Mouse (Mus musculus) embryonic facial prominence, embryonic 13.5 days (tissue): ENCODE data around the gene Trpm8. TPM values are rescaled to one million over a fixed set of nuclear protein-coding genes. Genes with fewer than 3 reads are reported as not detected.
A peak's percentile ranks its signal among the peaks of the same experiment; 100 is the strongest.

Experiments used
- ATAC-seq: fragments of 200-750 bp; cut with Nextera tagmentation; 2 replicates; pipeline ENCODE4 v1.8.0; 2017; ENCODE audit warnings: low read depth; ENCODE audit not compliant: insufficient number of reproducible peaks, insufficient read depth, low FRiP score, low TSS enrichment
- H3K27ac ChIP-seq: fragments of 300-500 bp; sonication (generic); 2 replicates; pipeline ENCODE4 v1.5.1; 2015; ENCODE audit warnings: moderate library complexity, mild to moderate bottlenecking, inconsistent platforms
- H3K27me3 ChIP-seq: fragments of 300-500 bp; sonication (generic); 2 replicates; pipeline ENCODE4 v1.6.1; 2015; ENCODE audit warnings: mild to moderate bottlenecking, inconsistent platforms
- H3K36me3 ChIP-seq: fragments of 300-500 bp; sonication (generic); 2 replicates; pipeline ENCODE4 v1.6.1; 2015; ENCODE audit warnings: mild to moderate bottlenecking, inconsistent platforms
- H3K4me1 ChIP-seq: fragments of 300-500 bp; sonication (generic); 2 replicates; pipeline ENCODE4 v1.6.1; 2015; ENCODE audit warnings: inconsistent platforms
- H3K4me2 ChIP-seq: fragments of 300-500 bp; sonication (generic); 2 replicates; pipeline ENCODE4 v1.6.1; 2015; ENCODE audit warnings: moderate library complexity, mild to moderate bottlenecking, inconsistent platforms
- H3K4me3 ChIP-seq: fragments of 300-500 bp; sonication (generic); 2 replicates; pipeline ENCODE4 v1.5.1; 2015; ENCODE audit warnings: mild to moderate bottlenecking, inconsistent platforms
- H3K9ac ChIP-seq: fragments of 300-500 bp; sonication (generic); 2 replicates; pipeline ENCODE4 v1.6.1; 2015; ENCODE audit warnings: mild to moderate bottlenecking, inconsistent platforms
- H3K9me3 ChIP-seq: fragments of 300-500 bp; sonication (generic); 2 replicates; pipeline ENCODE4 v1.6.1; 2016; ENCODE audit warnings: inconsistent platforms
- WGBS: fragments of 180-500 bp; shearing (Covaris S2); methylation state at CpG from one replicate; pipeline ENCODE4 v1.1.7; 2015; ENCODE audit warnings: mixed read lengths; 5-methylcytosine and 5-hydroxymethylcytosine counted together
- polyA plus RNA-seq: library from polyadenylated mRNA; unstranded; fragments of >200 nt; fragmentation: Nextera tagmentation; extraction: Ambion mirVana; gene quantifications from 2 replicates; pipeline ENCODE4 v1.2.1, GENCODE M21; 2015

Trpm8 gene
- polyA plus RNA-seq: not detected in 2 replicates

GRCm38 (mm10) chr1:88277098-88277817 lies at the start of gene Trpm8, which contains the start of gene Hjurp:
TSS of gene Trpm8 (plus strand) at chr1:88277661.
TSS of gene Hjurp (minus strand) at chr1:88277633.
- H3K27ac ChIP-seq: peak within 1 kb of the TSS; percentile 84
- peaks cover 23% of the 10 kb centered on the region for H3K4me1 ChIP-seq
- no peaks in the 10 kb centered on the region for H3K27me3 ChIP-seq
- peaks cover 36% of the 10 kb centered on the region for H3K36me3 ChIP-seq
- peak within 1 kb of the TSS; percentile 58 for H3K4me2 ChIP-seq
- WGBS: under 1% methylated on average over 50 of the region's 50 CpGs
- H3K9me3 ChIP-seq: peaks cover 4% of the 10 kb centered on the region; the same call in 1 of the 2 replicates
- peak within 1 kb of the TSS; percentile 50 for H3K4me3 ChIP-seq
- peak within 1 kb of the TSS; percentile 79 for H3K9ac ChIP-seq
- ATAC-seq: peak; percentile 91

- 67% methylated on average over 7 of the region's 7 CpGs for WGBS
- Histone ChIP-seq H3K4me1 (no peaks in the 10 kb centered on the region), H3K27ac (no peak overlapping the region), H3K36me3 (no peaks in the 10 kb centered on the region), H3K9ac (no peak overlapping the region), H3K4me2 (no peak overlapping the region), H3K27me3 (no peaks in the 10 kb centered on the region), H3K9me3 (peaks cover 77% of the 10 kb centered on the region), H3K4me3 (no peak overlapping the region)
- ATAC-seq: peak; percentile 1; the same call in 1 of the 2 replicates
Observed at GRCm38 (mm10) chr1:88228121-88228520, 49.3 kb upstream of the Trpm8 start.

GRCm38 (mm10) chr1:88229566-88229965 lies 47.9 kb upstream of the Trpm8 start:
- WGBS: 73% methylated on average over 3 of the region's 3 CpGs
- H3K4me3 ChIP-seq: no peak overlapping the region
- no peaks in the 10 kb centered on the region for H3K27me3 ChIP-seq
- peaks cover 91% of the 10 kb centered on the region for H3K9me3 ChIP-seq
- no peak overlapping the region for H3K9ac ChIP-seq
- no peak for ATAC-seq
- no peak overlapping the region for H3K27ac ChIP-seq
- no peaks in the 10 kb centered on the region for H3K4me1 ChIP-seq
- no peak overlapping the region for H3K4me2 ChIP-seq
- no peaks in the 10 kb centered on the region for H3K36me3 ChIP-seq

- peaks cover 96% of the 10 kb centered on the region for H3K9me3 ChIP-seq
- no peak for ATAC-seq
- no peak overlapping the region for H3K27ac ChIP-seq
- no peak overlapping the region for H3K4me2 ChIP-seq
- no peaks in the 10 kb centered on the region for H3K4me1 ChIP-seq
- H3K27me3 ChIP-seq: no peaks in the 10 kb centered on the region
- H3K36me3 ChIP-seq: no peaks in the 10 kb centered on the region
- H3K9ac ChIP-seq: no peak overlapping the region
- H3K4me3 ChIP-seq: no peak overlapping the region
- WGBS: 83% methylated on average over 5 of the region's 5 CpGs
Observed at GRCm38 (mm10) chr1:88229986-88230385, 47.5 kb upstream of the Trpm8 start.

- 71% methylated on average over 7 of the region's 7 CpGs for WGBS
Observed at GRCm38 (mm10) chr1:88230421-88230820, 47.0 kb upstream of the Trpm8 start.

GRCm38 (mm10) chr1:88230981-88231802 lies 46.3 kb upstream of the Trpm8 start:
- no peak overlapping the region for H3K27ac ChIP-seq
- H3K4me1 ChIP-seq: no peaks in the 10 kb centered on the region
- H3K4me2 ChIP-seq: no peak overlapping the region
- no peak overlapping the region for H3K9ac ChIP-seq
- 72% methylated on average over 6 of the region's 6 CpGs for WGBS
- ATAC-seq: no peak
- no peaks in the 10 kb centered on the region for H3K27me3 ChIP-seq
- H3K36me3 ChIP-seq: no peaks in the 10 kb centered on the region
- no peak overlapping the region for H3K4me3 ChIP-seq
- H3K9me3 ChIP-seq: peaks cover 98% of the 10 kb centered on the region

More at GRCm38 (mm10) chr1:88230421-88230820, 47.0 kb upstream of the Trpm8 start:
- Histone ChIP-seq H3K9ac (no peak overlapping the region), H3K9me3 (peaks cover 98% of the 10 kb centered on the region), H3K4me3 (no peak overlapping the region), H3K4me2 (no peak overlapping the region), H3K27me3 (no peaks in the 10 kb centered on the region), H3K36me3 (no peaks in the 10 kb centered on the region), H3K4me1 (no peaks in the 10 kb centered on the region), H3K27ac (no peak overlapping the region)
- ATAC-seq: no peak

GRCm38 (mm10) chr1:88231803-88232499 lies 45.5 kb upstream of the Trpm8 start:
- no peaks in the 10 kb centered on the region for H3K4me1 ChIP-seq
- H3K4me2 ChIP-seq: no peak overlapping the region
- H3K4me3 ChIP-seq: no peak overlapping the region
- peaks cover 95% of the 10 kb centered on the region for H3K9me3 ChIP-seq
- no peak overlapping the region for H3K27ac ChIP-seq
- no peak overlapping the region for H3K9ac ChIP-seq
- H3K27me3 ChIP-seq: no peaks in the 10 kb centered on the region
- H3K36me3 ChIP-seq: no peaks in the 10 kb centered on the region
- no peak for ATAC-seq
- 68% methylated on average over 7 of the region's 7 CpGs for WGBS

- Histone ChIP-seq H3K4me2 (no peak overlapping the region), H3K27me3 (no peaks in the 10 kb centered on the region)
- ATAC-seq: no peak
Observed at GRCm38 (mm10) chr1:88232664-88233380, 44.6 kb upstream of the Trpm8 start.

GRCm38 (mm10) chr1:88233421-88234247 lies 43.8 kb upstream of the Trpm8 start:
- no peak overlapping the region for H3K27ac ChIP-seq
- H3K27me3 ChIP-seq: no peaks in the 10 kb centered on the region
- H3K9me3 ChIP-seq: peaks cover 95% of the 10 kb centered on the region
- H3K4me3 ChIP-seq: no peak overlapping the region
- no peaks in the 10 kb centered on the region for H3K36me3 ChIP-seq
- no peaks in the 10 kb centered on the region for H3K4me1 ChIP-seq
- H3K4me2 ChIP-seq: no peak overlapping the region
- no peak for ATAC-seq
- whole genome bisulfite sequencing: 67% methylated on average over 14 of the region's 14 CpGs
- H3K9ac ChIP-seq: no peak overlapping the region

More at GRCm38 (mm10) chr1:88232664-88233380, 44.6 kb upstream of the Trpm8 start:
- H3K36me3 ChIP-seq: no peaks in the 10 kb centered on the region
- H3K9ac ChIP-seq: no peak overlapping the region
- WGBS: 56% methylated on average over 3 of the region's 3 CpGs
- H3K9me3 ChIP-seq: peaks cover 96% of the 10 kb centered on the region
- no peaks in the 10 kb centered on the region for H3K4me1 ChIP-seq
- H3K4me3 ChIP-seq: no peak overlapping the region
- no peak overlapping the region for H3K27ac ChIP-seq

GRCm38 (mm10) chr1:88234248-88234610 lies 43.2 kb upstream of the Trpm8 start:
- H3K4me3 ChIP-seq: no peak overlapping the region
- no peaks in the 10 kb centered on the region for H3K4me1 ChIP-seq
- no peak for ATAC-seq
- H3K9me3 ChIP-seq: peaks cover 95% of the 10 kb centered on the region
- H3K27ac ChIP-seq: no peak overlapping the region
- 64% methylated on average over 4 of the region's 4 CpGs for whole genome bisulfite sequencing
- no peaks in the 10 kb centered on the region for H3K36me3 ChIP-seq
- H3K27me3 ChIP-seq: no peaks in the 10 kb centered on the region
- no peak overlapping the region for H3K4me2 ChIP-seq
- H3K9ac ChIP-seq: no peak overlapping the region
